ENCODE assay signal across 9 mouse cellular contexts in the genomic region with DNA sequence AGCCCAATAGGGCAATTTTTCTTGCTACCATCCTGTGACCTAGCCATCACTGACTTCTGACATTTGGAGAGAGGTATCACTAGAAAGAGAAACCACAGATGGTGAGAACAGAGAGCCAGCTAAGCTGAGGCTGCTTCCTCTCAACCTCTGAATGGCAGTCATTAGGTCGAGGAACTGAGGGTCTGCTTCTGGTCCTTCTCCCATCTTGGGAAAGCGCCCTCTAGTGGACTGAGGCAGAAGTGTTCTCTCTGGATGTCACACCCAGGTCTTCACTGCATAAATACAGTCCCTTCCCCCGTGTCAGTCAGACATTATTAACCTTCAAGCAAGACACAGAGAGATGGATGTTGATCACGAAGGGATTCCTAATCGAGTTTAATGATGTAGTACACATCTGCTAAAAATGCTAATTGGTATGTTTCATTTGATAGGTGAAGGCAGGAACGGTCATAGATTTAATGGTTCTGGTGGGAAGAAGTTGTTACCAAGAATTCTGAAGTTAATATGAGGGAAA.
DNase-seq lines count a peak whose midpoint lies in the region; ATAC-seq and TF ChIP-seq lines count a peak whose summit lies in the region.
"Had no signal": no experiment of that assay in that cellular context is flagged by ENCODE, and none has a peak within 500 bp of the region (broad histone marks: within the 10 kb centered on the region; RNA-seq: fewer than 3 reads in every experiment).

No protein-coding gene starts in this region.

- no peaks in the 10 kb centered on the region for H3K79me2 ChIP-seq in liver, adult 2 months (ENCODE audit: control insufficient read depth, insufficient read depth, low read length)

- H3K9ac ChIP-seq in liver, adult 2 months (ENCODE audit: low read depth, low read length) = no peak overlapping the region
- H3K9ac ChIP-seq in liver, embryonic 11.5 days (ENCODE audit: low read depth, low read length) = no peak overlapping the region
- H3K9ac ChIP-seq in liver, embryonic 13.5 days = no peak overlapping the region
- H3K9ac ChIP-seq: neural tube, embryonic 13.5 days had no signal

- ATAC-seq in liver, embryonic 11.5 days (replicated peaks; ENCODE audit: low FRiP score) = no peak
- ATAC-seq in liver, embryonic 13.5 days (ENCODE audit: low read depth) = no peak

- 37% methylated on average over 6 of the region's 6 CpGs for WGBS in cerebellum, adult 2 months
- WGBS in liver, adult 2 months = 33% methylated on average over 6 of the region's 6 CpGs
- 24% methylated on average over 6 of the region's 6 CpGs for WGBS in liver, embryonic 11.5 days
- WGBS in liver, embryonic 13.5 days (ENCODE audit: insufficient replicate concordance) = 22% methylated on average over 6 of the region's 6 CpGs

- no peak overlapping the region for H3K27ac ChIP-seq in cerebellum, adult 2 months (ENCODE audit: insufficient read depth, low read length)
- no peak overlapping the region for H3K27ac ChIP-seq in liver, adult 2 months (replicated peaks; ENCODE audit: insufficient read depth, low read depth, low read length)
- H3K27ac ChIP-seq in liver, embryonic 11.5 days (ENCODE audit: low read depth, low read length) = no peak overlapping the region
- no peak overlapping the region for H3K27ac ChIP-seq in liver, embryonic 13.5 days

- peak; percentile 33; the same call in 1 of the 2 replicates for TF ChIP-seq CTCF in cerebellum, adult 2 months (IDR thresholded peaks at IDR 0.05; ENCODE audit: borderline replicate concordance, insufficient read depth, low read depth, low read length)
- peak; percentile 51; the same call in 1 of the 2 replicates for TF ChIP-seq CTCF in liver, adult 2 months (IDR thresholded peaks at IDR 0.05; ENCODE audit: low read depth, low read length)

- H3K9me3 ChIP-seq in liver, embryonic 11.5 days (ENCODE audit: control insufficient read depth, low read length) = no peaks in the 10 kb centered on the region
- H3K9me3 ChIP-seq in liver, embryonic 13.5 days (replicated peaks) = no peaks in the 10 kb centered on the region
- H3K9me3 ChIP-seq: neural tube, embryonic 13.5 days had no signal

- no peaks in the 10 kb centered on the region for H3K27me3 ChIP-seq in cerebellum, adult 2 months (ENCODE audit: control insufficient read depth, insufficient read depth, low read length)
- peaks cover 3% of the 10 kb centered on the region; the same call in 1 of the 2 replicates for H3K27me3 ChIP-seq in liver, adult 2 months (ENCODE audit: control insufficient read depth, insufficient read depth, low read length)
- H3K27me3 ChIP-seq in liver, embryonic 11.5 days (replicated peaks; ENCODE audit: control insufficient read depth, insufficient read depth, low read length) = 0 out of 2 replicates have a peak, but pooled peaks cover 2% of the 10 kb centered on the region
- H3K27me3 ChIP-seq in liver, embryonic 13.5 days = no peaks in the 10 kb centered on the region; the same call in 1 of the 2 replicates
- H3K27me3 ChIP-seq: neural tube, embryonic 13.5 days had no signal

- no peak overlapping the region for H3K4me2 ChIP-seq in liver, embryonic 11.5 days
- no peak overlapping the region for H3K4me2 ChIP-seq in liver, embryonic 13.5 days
- H3K4me2 ChIP-seq: neural tube, embryonic 13.5 days had no signal

- no peak overlapping the region for H3K4me3 ChIP-seq in cerebellum, adult 2 months (replicated peaks; ENCODE audit: insufficient read depth, low read depth, low read length)
- H3K4me3 ChIP-seq in liver, adult 2 months (ENCODE audit: insufficient read depth, low read depth, low read length) = no peak overlapping the region
- no peak overlapping the region for H3K4me3 ChIP-seq in liver, embryonic 11.5 days (ENCODE audit: low read depth, low read length)
- H3K4me3 ChIP-seq in liver, embryonic 13.5 days (replicated peaks) = no peak overlapping the region
- H3K4me3 ChIP-seq: neural tube, embryonic 13.5 days had no signal

- no peak for DNase-seq in cerebellum, adult 2 months
- DNase-seq in cerebellum, adult 11-12 months = no peak
- no peak for DNase-seq in liver, adult 2 months (ENCODE audit: extremely low read depth, low read depth, low spot score)
- no peak for DNase-seq in liver, embryonic 11.5 days (ENCODE audit: low spot score)
- DNase-seq in brain, adult 2 months (ENCODE audit: low read depth, low spot score) = peak; percentile 6
- peak; percentile 14 for DNase-seq in liver, embryonic 13.5 days
- peak; percentile 32 to 69 for DNase-seq in thymus, postnatal 10 days (ENCODE audit: low spot score in 2 of 2)
- DNase-seq in urinary bladder, postnatal 14 days (ENCODE audit: low spot score) = no peak

- no peaks in the 10 kb centered on the region for H3K4me1 ChIP-seq in cerebellum, adult 2 months (ENCODE audit: control insufficient read depth, insufficient read depth, low read length)
- no peaks in the 10 kb centered on the region; the same call in 1 of the 2 replicates for H3K4me1 ChIP-seq in liver, adult 2 months (ENCODE audit: control insufficient read depth, insufficient read depth, low read length)
- H3K4me1 ChIP-seq in liver, embryonic 11.5 days (replicated peaks; ENCODE audit: control insufficient read depth, insufficient read depth, low read length) = no peaks in the 10 kb centered on the region
- no peaks in the 10 kb centered on the region for H3K4me1 ChIP-seq in liver, embryonic 13.5 days (replicated peaks)

- TF ChIP-seq POLR2A in cerebellum, adult 2 months (IDR thresholded peaks at IDR 0.05; ENCODE audit: borderline replicate concordance, insufficient read depth, low read length) = no peak
- no peak for TF ChIP-seq POLR2A in liver, adult 2 months (IDR thresholded peaks at IDR 0.05; ENCODE audit: extremely low read depth, insufficient read depth, low read length)

- H3K36me3 ChIP-seq in liver, adult 2 months (ENCODE audit: control insufficient read depth, insufficient read depth, low read length) = no peaks in the 10 kb centered on the region
- no peaks in the 10 kb centered on the region for H3K36me3 ChIP-seq in liver, embryonic 11.5 days (ENCODE audit: control insufficient read depth, insufficient read depth, low read length)
- no peaks in the 10 kb centered on the region for H3K36me3 ChIP-seq in liver, embryonic 13.5 days
- H3K36me3 ChIP-seq: neural tube, embryonic 13.5 days had no signal

Comparison
In these comparisons a context has a peak if more than half of its experiments do, and no peak if none do; other contexts are left out.
1. DNase-seq: peak in brain, adult 2 months (single experiment), liver, embryonic 13.5 days (single experiment) and thymus, postnatal 10 days (2 of 2); none in cerebellum, adult 2 months (0 of 2), cerebellum, adult 11-12 months (single experiment), liver, adult 2 months (single experiment), liver, embryonic 11.5 days (single experiment) and urinary bladder, postnatal 14 days (single experiment).